Mouse (Mus musculus) limb, embryonic 14.5 days (tissue): ENCODE measurements at regions not wholly inside any gene's neighbourhood (a gene's known extent, or its start where the extent isn't known, plus 50 kb on each side); places are given as distances from the start of the nearest gene placed in this dataset.

Source experiments
- ATAC-seq: fragments of 200-750 bp; cut with Nextera tagmentation; 2 replicates; pipeline ENCODE4 v1.8.0; 2017; ENCODE audit warnings: low read depth, moderate number of reproducible peaks, moderate TSS enrichment; ENCODE audit not compliant: low FRiP score
- DNase-seq: peaks from one replicate; pipeline ENCODE4 v3.0.0-alpha.2; 2015; ENCODE audit warnings: low spot score
- H3K27ac ChIP-seq: fragments of 300-500 bp; sonication (generic); replicated peaks from 2 replicates; pipeline ENCODE4 v1.5.1; 2014; ENCODE audit warnings: low read depth, mild to moderate bottlenecking, low read length, moderate library complexity, mixed read lengths
- H3K27me3 ChIP-seq: fragments of 300-500 bp; sonication (generic); 2 replicates; pipeline ENCODE4 v1.6.1; 2014; ENCODE audit warnings: low read length, mixed read lengths; ENCODE audit not compliant: control insufficient read depth, insufficient read depth
- H3K36me3 ChIP-seq: fragments of 300-500 bp; sonication (generic); 2 replicates; pipeline ENCODE4 v1.6.1; 2014; ENCODE audit warnings: mild to moderate bottlenecking, low read length, moderate library complexity, mixed read lengths; ENCODE audit not compliant: control insufficient read depth, insufficient read depth
- H3K4me1 ChIP-seq: fragments of 300-500 bp; sonication (generic); 2 replicates; pipeline ENCODE4 v1.6.1; 2014; ENCODE audit warnings: antibody characterized with exemption, low read length, mixed read lengths; ENCODE audit not compliant: control insufficient read depth, insufficient read depth
- H3K4me2 ChIP-seq: fragments of 300-500 bp; sonication (generic); replicated peaks from 2 replicates; pipeline ENCODE4 v1.6.1; 2014; ENCODE audit warnings: low read depth, mild to moderate bottlenecking, low read length, moderate library complexity; ENCODE audit not compliant: severe bottlenecking
- H3K4me3 ChIP-seq: fragments of 300-500 bp; sonication (generic); replicated peaks from 2 replicates; pipeline ENCODE4 v1.5.1; 2014; ENCODE audit warnings: low read length
- H3K9ac ChIP-seq: fragments of 300-500 bp; sonication (generic); 2 replicates; pipeline ENCODE4 v1.6.1; 2014; ENCODE audit warnings: mild to moderate bottlenecking, low read depth, low read length, moderate library complexity; ENCODE audit not compliant: severe bottlenecking
- H3K9me3 ChIP-seq: fragments of 300-500 bp; sonication (generic); 2 replicates; pipeline ENCODE4 v1.6.1; 2016; ENCODE audit warnings: low read length; ENCODE audit not compliant: control insufficient read depth
- POLR2A ChIP-seq: fragments of 200-500 bp; IDR thresholded peaks from 2 replicates; pipeline ENCODE4 v1.8.0; 2012; ENCODE audit warnings: inconsistent platforms, mild to moderate bottlenecking, moderate library complexity, borderline replicate concordance; ENCODE audit not compliant: insufficient read depth, insufficient read length; ENCODE audit errors: extremely low read depth
- WGBS: fragments of 180-500 bp; shearing (Covaris S2); extraction: QIAGEN DNeasy Blood & Tissue Kit; methylation state at CpG from one replicate; pipeline ENCODE4 v1.1.7; 2014; 5-methylcytosine and 5-hydroxymethylcytosine counted together

DNA sequence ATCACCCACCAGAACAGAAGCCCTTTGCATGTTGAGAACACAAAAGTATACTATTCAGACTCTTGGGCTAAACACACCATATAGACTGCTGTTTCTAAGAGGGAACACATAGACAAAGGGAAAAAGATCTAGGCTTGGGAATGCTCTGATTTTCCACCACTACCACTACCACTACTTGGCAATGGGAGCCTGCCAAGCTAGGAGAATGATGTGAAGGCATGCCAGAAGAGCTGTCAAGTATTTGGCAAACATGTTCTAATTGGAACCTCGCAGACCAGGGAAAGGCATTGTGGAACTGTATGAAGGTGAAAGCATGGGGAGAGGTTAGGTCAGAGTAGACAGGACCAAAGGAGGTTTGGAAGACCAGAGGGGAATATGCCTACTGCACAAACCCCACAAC, 701.2 kb downstream of the Nedd1 start:
- Histone ChIP-seq H3K27me3 (no peaks in the 10 kb centered on the region), H3K4me1 (no peaks in the 10 kb centered on the region), H3K4me2 (no peak overlapping the region), H3K9ac (no peak overlapping the region), H3K4me3 (no peak overlapping the region), H3K36me3 (no peaks in the 10 kb centered on the region), H3K9me3 (no peaks in the 10 kb centered on the region), H3K27ac (no peak overlapping the region)
- no peak for TF ChIP-seq POLR2A
- ATAC-seq: no peak
- DNase-seq: no peak
- 63% methylated on average over 1 of the region's 1 CpGs for WGBS

GRCm38 (mm10) chr10:92009551-92009950, 712.7 kb downstream of the Nedd1 start:
- ATAC-seq (no peak), DNase-seq (no peak)
- no peak overlapping the region for H3K4me3 ChIP-seq
- no peak for TF ChIP-seq POLR2A
- no peaks in the 10 kb centered on the region for H3K27me3 ChIP-seq
- no peak overlapping the region for H3K4me2 ChIP-seq
- no peaks in the 10 kb centered on the region for H3K36me3 ChIP-seq
- H3K4me1 ChIP-seq: no peaks in the 10 kb centered on the region
- H3K9me3 ChIP-seq: no peaks in the 10 kb centered on the region
- no peak overlapping the region for H3K27ac ChIP-seq
- no peak overlapping the region for H3K9ac ChIP-seq
- WGBS: 68% methylated on average over 10 of the region's 10 CpGs

DNA sequence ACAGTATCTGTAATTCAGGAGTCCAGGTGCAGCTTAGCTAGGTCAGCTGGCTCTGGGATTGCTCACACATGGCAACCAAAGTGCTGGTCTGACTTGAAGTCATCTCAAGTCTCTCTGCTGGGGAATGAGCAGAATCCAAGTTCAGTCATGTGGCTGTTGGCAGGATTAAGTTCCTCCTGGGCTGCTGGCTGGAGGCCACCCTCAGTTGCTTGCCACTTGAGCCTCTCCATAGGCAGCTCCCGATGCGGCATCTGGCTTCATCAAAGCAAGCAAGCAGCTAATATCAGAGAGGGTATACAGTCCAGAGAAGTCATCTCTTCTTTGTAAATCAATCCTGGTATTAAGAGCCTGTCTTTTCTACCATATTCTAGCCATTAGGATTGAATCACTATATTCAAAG, 714.3 kb downstream of the Nedd1 start:
- Histone ChIP-seq H3K9ac (no peak overlapping the region), H3K4me1 (no peaks in the 10 kb centered on the region), H3K27me3 (no peaks in the 10 kb centered on the region), H3K36me3 (no peaks in the 10 kb centered on the region), H3K9me3 (no peaks in the 10 kb centered on the region), H3K4me2 (no peak overlapping the region), H3K27ac (no peak overlapping the region), H3K4me3 (no peak overlapping the region)
- no peak for DNase-seq
- no peak for ATAC-seq
- no peak for TF ChIP-seq POLR2A
- 62% methylated on average over 2 of the region's 2 CpGs for WGBS

GRCm38 (mm10) chr10:92006467-92006866, 715.8 kb downstream of the Nedd1 start:
- DNase-seq (no peak), ATAC-seq (no peak)
- TF ChIP-seq POLR2A: no peak
- Histone ChIP-seq H3K4me1 (no peaks in the 10 kb centered on the region), H3K9me3 (no peaks in the 10 kb centered on the region), H3K27ac (no peak overlapping the region), H3K36me3 (no peaks in the 10 kb centered on the region), H3K9ac (no peak overlapping the region), H3K27me3 (no peaks in the 10 kb centered on the region), H3K4me3 (no peak overlapping the region), H3K4me2 (no peak overlapping the region)
- WGBS: 86% methylated on average over 3 of the region's 3 CpGs

DNA sequence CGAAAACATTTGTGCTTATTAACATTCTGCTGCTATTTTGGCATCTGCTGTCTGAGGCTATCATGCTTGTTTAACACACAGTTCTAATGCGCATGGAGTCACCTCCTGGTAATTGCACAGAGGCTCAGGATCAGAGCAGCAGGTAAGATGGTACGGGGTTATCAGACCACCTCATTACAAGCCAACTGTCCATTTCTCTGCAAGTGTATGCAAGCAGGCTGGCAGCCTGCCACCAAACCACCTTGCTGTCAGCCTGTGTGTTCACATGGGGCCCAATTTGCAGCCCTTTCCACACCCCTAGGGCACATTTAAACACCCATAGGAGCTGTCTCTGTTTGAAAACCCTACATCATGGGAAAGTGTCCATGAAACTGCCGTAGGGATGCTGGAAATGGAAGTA, 731.2 kb downstream of the Nedd1 start:
- no peaks in the 10 kb centered on the region for H3K27me3 ChIP-seq
- no peak overlapping the region for H3K4me2 ChIP-seq
- 70% methylated on average over 4 of the region's 4 CpGs for WGBS
- no peaks in the 10 kb centered on the region for H3K9me3 ChIP-seq
- no peak overlapping the region for H3K27ac ChIP-seq
- H3K4me1 ChIP-seq: peaks cover 3% of the 10 kb centered on the region
- no peak overlapping the region for H3K9ac ChIP-seq
- no peak for ATAC-seq
- H3K4me3 ChIP-seq: no peak overlapping the region
- no peak for TF ChIP-seq POLR2A
- H3K36me3 ChIP-seq: no peaks in the 10 kb centered on the region
- no peak for DNase-seq

- no peak overlapping the region for H3K9ac ChIP-seq
- no peak; the same call in 1 of the 2 replicates for ATAC-seq
- 55% methylated on average over 8 of the region's 8 CpGs for WGBS
Observed at GRCm38 (mm10) chr10:91988364-91988763, 733.9 kb downstream of the Nedd1 start.

More at GRCm38 (mm10) chr10:91988364-91988763, 733.9 kb downstream of the Nedd1 start:
- Histone ChIP-seq H3K4me3 (no peak overlapping the region), H3K9me3 (no peaks in the 10 kb centered on the region), H3K27ac (no peak overlapping the region), H3K36me3 (no peaks in the 10 kb centered on the region), H3K4me1 (peaks cover 3% of the 10 kb centered on the region), H3K27me3 (no peaks in the 10 kb centered on the region), H3K4me2 (no peak overlapping the region)
- peak; percentile 68 for DNase-seq
- no peak for TF ChIP-seq POLR2A
